Mouse (Mus musculus) kidney, postnatal 0 days (tissue): ENCODE data around the gene Sash3. TPM values are rescaled to one million over a fixed set of nuclear protein-coding genes. Genes with fewer than 3 reads are reported as not detected.

Experiments used
- ATAC-seq: fragments of 200-750 bp; cut with Nextera tagmentation; replicated peaks from 2 replicates; pipeline ENCODE4 v1.8.0; 2017; ENCODE audit warnings: low read depth, moderate number of reproducible peaks, moderate TSS enrichment, moderate library complexity; ENCODE audit not compliant: low FRiP score
- DNase-seq: peaks from one replicate; pipeline ENCODE4 v3.0.0-alpha.2; 2016; ENCODE audit warnings: low spot score
- H3K27ac ChIP-seq: fragments of 300-500 bp; sonication (generic); 2 replicates; pipeline ENCODE4 v1.5.1; 2014; ENCODE audit warnings: mild to moderate bottlenecking
- H3K27me3 ChIP-seq: fragments of 300-500 bp; sonication (generic); 2 replicates; pipeline ENCODE4 v1.6.1; 2014; ENCODE audit warnings: low read length, mixed read lengths; ENCODE audit not compliant: insufficient read depth
- H3K36me3 ChIP-seq: fragments of 300-500 bp; sonication (generic); 2 replicates; pipeline ENCODE4 v1.6.1; 2014; ENCODE audit warnings: low read length, mixed read lengths; ENCODE audit not compliant: insufficient read depth
- H3K4me1 ChIP-seq: fragments of 300-500 bp; sonication (generic); replicated peaks from 2 replicates; pipeline ENCODE4 v1.6.1; 2014; ENCODE audit warnings: antibody characterized with exemption, low read length, mixed read lengths; ENCODE audit not compliant: insufficient read depth
- H3K4me2 ChIP-seq: fragments of 300-500 bp; sonication (generic); 2 replicates; pipeline ENCODE4 v1.6.1; 2014; ENCODE audit warnings: mild to moderate bottlenecking, low read length, moderate library complexity, mixed read lengths
- H3K4me3 ChIP-seq: fragments of 300-500 bp; sonication (generic); replicated peaks from 2 replicates; pipeline ENCODE4 v1.5.1; 2014; ENCODE audit warnings: low read depth, low read length
- H3K9ac ChIP-seq: fragments of 300-500 bp; sonication (generic); 2 replicates; pipeline ENCODE4 v1.6.1; 2014; ENCODE audit warnings: low read depth, low read length
- H3K9me3 ChIP-seq: fragments of 300-500 bp; sonication (generic); replicated peaks from 2 replicates; pipeline ENCODE4 v1.6.1; 2016; ENCODE audit warnings: low read length, inconsistent platforms, mixed read lengths
- CTCF ChIP-seq: IDR thresholded peaks from 2 replicates; pipeline ENCODE4 v1.5.1; 2016; ENCODE audit warnings: antibody characterized with exemption, low read depth, mild to moderate bottlenecking, moderate library complexity
- WGBS: fragments of 180-500 bp; shearing (Covaris S2); extraction: QIAGEN DNeasy Blood & Tissue Kit; methylation state at CpG from one replicate; pipeline ENCODE4 v1.1.7; 2014; 5-methylcytosine and 5-hydroxymethylcytosine counted together
- polyA plus RNA-seq: library from polyadenylated mRNA; unstranded; fragments of >200 nt; fragmentation: Nextera tagmentation; extraction: Ambion mirVana; gene quantifications from 2 replicates; pipeline ENCODE4 v1.2.1, GENCODE M21; 2015

Gene Sash3
- polyA plus RNA-seq, 1 experiment from 2014 or later, result 1.2 TPM

GRCm38 (mm10) chrX:48153414-48153813 lies 7.2 kb downstream of the Sash3 start:
- ATAC-seq (no peak), DNase-seq (no peak)
- Histone ChIP-seq H3K27ac (no peak overlapping the region), H3K4me2 (no peak overlapping the region), H3K27me3 (no peaks in the 10 kb centered on the region), H3K36me3 (no peaks in the 10 kb centered on the region), H3K9me3 (no peaks in the 10 kb centered on the region), H3K4me1 (no peaks in the 10 kb centered on the region), H3K4me3 (no peak overlapping the region), H3K9ac (no peak overlapping the region)
- 84% methylated on average over 2 of the region's 2 CpGs for WGBS
- TF ChIP-seq CTCF, result no peak

- Histone ChIP-seq H3K4me3 (no peak overlapping the region), H3K27me3 (no peaks in the 10 kb centered on the region), H3K36me3 (no peaks in the 10 kb centered on the region), H3K4me2 (no peak overlapping the region), H3K9me3 (no peaks in the 10 kb centered on the region), H3K27ac (no peak overlapping the region), H3K9ac (no peak overlapping the region), H3K4me1 (no peaks in the 10 kb centered on the region)
- ATAC-seq (no peak), DNase-seq (no peak)
- 72% methylated on average over 2 of the region's 2 CpGs for WGBS
- no peak for TF ChIP-seq CTCF
Observed at GRCm38 (mm10) chrX:48153949-48154348, 7.7 kb downstream of the Sash3 start.

GRCm38 (mm10) chrX:48155489-48155888 lies 9.3 kb downstream of the Sash3 start:
- no peaks in the 10 kb centered on the region for H3K9me3 ChIP-seq
- no peaks in the 10 kb centered on the region for H3K4me1 ChIP-seq
- ATAC-seq (no peak), DNase-seq (no peak)
- no peaks in the 10 kb centered on the region for H3K36me3 ChIP-seq
- TF ChIP-seq CTCF, result no peak
- 87% methylated on average over 6 of the region's 6 CpGs for WGBS
- no peak overlapping the region for H3K9ac ChIP-seq
- H3K4me3 ChIP-seq, result no peak overlapping the region
- no peak overlapping the region for H3K27ac ChIP-seq
- no peaks in the 10 kb centered on the region for H3K27me3 ChIP-seq
- no peak overlapping the region for H3K4me2 ChIP-seq

GRCm38 (mm10) chrX:48157396-48157795 lies 11.2 kb downstream of the Sash3 start:
- no peak overlapping the region for H3K4me3 ChIP-seq
- H3K4me2 ChIP-seq, result no peak overlapping the region
- DNase-seq (no peak), ATAC-seq (no peak)
- H3K27me3 ChIP-seq, result no peaks in the 10 kb centered on the region
- 82% methylated on average over 8 of the region's 8 CpGs for WGBS
- H3K9me3 ChIP-seq, result no peaks in the 10 kb centered on the region
- no peak overlapping the region for H3K9ac ChIP-seq
- H3K27ac ChIP-seq, result no peak overlapping the region
- no peaks in the 10 kb centered on the region for H3K4me1 ChIP-seq
- H3K36me3 ChIP-seq, result no peaks in the 10 kb centered on the region
- no peak for TF ChIP-seq CTCF

GRCm38 (mm10) chrX:48158229-48158919 lies 12.1 kb downstream of the Sash3 start:
- 85% methylated on average over 11 of the region's 11 CpGs for WGBS
- no peak overlapping the region for H3K4me3 ChIP-seq
- H3K4me2 ChIP-seq, result no peak overlapping the region
- H3K27me3 ChIP-seq, result no peaks in the 10 kb centered on the region
- no peaks in the 10 kb centered on the region for H3K36me3 ChIP-seq
- H3K4me1 ChIP-seq, result no peaks in the 10 kb centered on the region
- H3K9ac ChIP-seq, result no peak overlapping the region
- H3K27ac ChIP-seq, result no peak overlapping the region
- no peak for TF ChIP-seq CTCF
- no peaks in the 10 kb centered on the region for H3K9me3 ChIP-seq
- DNase-seq (no peak), ATAC-seq (no peak)

- WGBS, result 72% methylated on average over 1 of the region's 1 CpGs
- no peak for TF ChIP-seq CTCF
Observed at GRCm38 (mm10) chrX:48169892-48170291, 23.7 kb downstream of the Sash3 start.

GRCm38 (mm10) chrX:48170368-48170767 lies 24.1 kb downstream of the Sash3 start:
- H3K4me2 ChIP-seq, result no peak overlapping the region

More at GRCm38 (mm10) chrX:48169892-48170291, 23.7 kb downstream of the Sash3 start:
- no peaks in the 10 kb centered on the region for H3K4me1 ChIP-seq
- no peaks in the 10 kb centered on the region for H3K27me3 ChIP-seq
- H3K27ac ChIP-seq, result no peak overlapping the region
- DNase-seq (no peak), ATAC-seq (no peak)
- H3K9me3 ChIP-seq, result no peaks in the 10 kb centered on the region
- no peak overlapping the region for H3K4me3 ChIP-seq
- H3K4me2 ChIP-seq, result no peak overlapping the region
- no peak overlapping the region for H3K9ac ChIP-seq
- no peaks in the 10 kb centered on the region for H3K36me3 ChIP-seq

More at GRCm38 (mm10) chrX:48170368-48170767, 24.1 kb downstream of the Sash3 start:
- Histone ChIP-seq H3K9ac (no peak overlapping the region), H3K36me3 (no peaks in the 10 kb centered on the region), H3K9me3 (no peaks in the 10 kb centered on the region), H3K27ac (no peak overlapping the region), H3K27me3 (no peaks in the 10 kb centered on the region), H3K4me3 (no peak overlapping the region), H3K4me1 (no peaks in the 10 kb centered on the region)
- WGBS, result 56% methylated on average over 1 of the region's 1 CpGs
- DNase-seq (no peak), ATAC-seq (no peak)
- no peak for TF ChIP-seq CTCF
